Mouse (Mus musculus): ENCODE measurements around the gene Brpf3. TPM values are rescaled to one million over a fixed set of nuclear protein-coding genes. Genes with fewer than 3 reads are reported as not detected.

The Brpf3 gene
- polyA plus RNA-seq, 1 experiment from 2014 or later = 12.5 TPM

- TF ChIP-seq CTCF (IDR thresholded peaks at IDR 0.05; ENCODE audit: low read depth) = no peak
Observed at GRCm38 (mm10) chr17:28820189-28820588, 19.3 kb downstream of the Brpf3 start.

GRCm38 (mm10) chr17:28823004-28823745, 22.3 kb downstream of the Brpf3 start:
- Histone ChIP-seq H3K4me2 (no peak overlapping the region), H3K4me1 (ENCODE audit: insufficient read depth) (no peaks in the 10 kb centered on the region), H3K36me3 (ENCODE audit: insufficient read depth) (peaks cover 96% of the 10 kb centered on the region), H3K27me3 (ENCODE audit: insufficient read depth, low read length) (no peaks in the 10 kb centered on the region), H3K27ac (ENCODE audit: low read depth) (peak overlapping the region; percentile 33; the same call in 1 of the 2 replicates), H3K4me3 (ENCODE audit: low read depth, low read length) (no peak overlapping the region), H3K9me3 (ENCODE audit: low read depth, low read length) (no peaks in the 10 kb centered on the region), H3K9ac (no peak overlapping the region)
- TF ChIP-seq CTCF (IDR thresholded peaks at IDR 0.05; ENCODE audit: low read depth) = no peak
- no peak for DNase-seq
- WGBS = 85% methylated on average over 13 of the region's 13 CpGs
- ATAC-seq (ENCODE audit: insufficient read depth) = peak; percentile 65; the same call in 1 of the 2 replicates

More at GRCm38 (mm10) chr17:28820189-28820588, 19.3 kb downstream of the Brpf3 start:
- Histone ChIP-seq H3K27ac (ENCODE audit: low read depth) (no peak overlapping the region), H3K36me3 (ENCODE audit: insufficient read depth) (peaks cover 97% of the 10 kb centered on the region), H3K27me3 (ENCODE audit: insufficient read depth, low read length) (no peaks in the 10 kb centered on the region), H3K4me2 (no peak overlapping the region), H3K4me3 (ENCODE audit: low read depth, low read length) (no peak overlapping the region), H3K9ac (no peak overlapping the region), H3K4me1 (ENCODE audit: insufficient read depth) (no peaks in the 10 kb centered on the region), H3K9me3 (ENCODE audit: low read depth, low read length) (no peaks in the 10 kb centered on the region)
- 79% methylated on average over 2 of the region's 2 CpGs for WGBS
- ATAC-seq (ENCODE audit: insufficient read depth) (no peak), DNase-seq (no peak)

GRCm38 (mm10) chr17:28823749-28824148, 22.9 kb downstream of the Brpf3 start:
- no peaks in the 10 kb centered on the region for H3K4me1 ChIP-seq (ENCODE audit: insufficient read depth)

GRCm38 (mm10) chr17:28824896-28825295, 24.0 kb downstream of the Brpf3 start:
- Histone ChIP-seq H3K27ac (ENCODE audit: low read depth) (no peak overlapping the region), H3K4me1 (ENCODE audit: insufficient read depth) (no peaks in the 10 kb centered on the region), H3K4me2 (no peak overlapping the region), H3K9me3 (ENCODE audit: low read depth, low read length) (no peaks in the 10 kb centered on the region), H3K27me3 (ENCODE audit: insufficient read depth, low read length) (no peaks in the 10 kb centered on the region), H3K4me3 (ENCODE audit: low read depth, low read length) (no peak overlapping the region), H3K9ac (no peak overlapping the region), H3K36me3 (ENCODE audit: insufficient read depth) (peaks cover 98% of the 10 kb centered on the region)
- no peak for TF ChIP-seq CTCF (IDR thresholded peaks at IDR 0.05; ENCODE audit: low read depth)
- WGBS = 78% methylated on average over 6 of the region's 6 CpGs
- ATAC-seq (ENCODE audit: insufficient read depth) = no peak
- no peak for DNase-seq

More at GRCm38 (mm10) chr17:28823749-28824148, 22.9 kb downstream of the Brpf3 start:
- no peak overlapping the region for H3K4me2 ChIP-seq
- WGBS = 80% methylated on average over 11 of the region's 11 CpGs
- DNase-seq (no peak), ATAC-seq (ENCODE audit: insufficient read depth) (no peak)
- peaks cover 96% of the 10 kb centered on the region for H3K36me3 ChIP-seq (ENCODE audit: insufficient read depth)
- H3K9me3 ChIP-seq (ENCODE audit: low read depth, low read length) = no peaks in the 10 kb centered on the region
- H3K27me3 ChIP-seq (ENCODE audit: insufficient read depth, low read length) = no peaks in the 10 kb centered on the region
- H3K4me3 ChIP-seq (ENCODE audit: low read depth, low read length) = no peak overlapping the region
- peak overlapping the region; percentile 33; the same call in 1 of the 2 replicates for H3K27ac ChIP-seq (ENCODE audit: low read depth)
- no peak overlapping the region; the same call in 1 of the 2 replicates for H3K9ac ChIP-seq
- TF ChIP-seq CTCF (IDR thresholded peaks at IDR 0.05; ENCODE audit: low read depth) = no peak

- no peak overlapping the region; the same call in 1 of the 2 replicates for H3K4me2 ChIP-seq
- peaks cover 98% of the 10 kb centered on the region for H3K36me3 ChIP-seq (ENCODE audit: insufficient read depth)
- no peaks in the 10 kb centered on the region for H3K4me1 ChIP-seq (ENCODE audit: insufficient read depth)
- H3K27ac ChIP-seq (ENCODE audit: low read depth) = no peak overlapping the region
- ATAC-seq (ENCODE audit: insufficient read depth) = no peak
- no peak for DNase-seq
- no peaks in the 10 kb centered on the region for H3K9me3 ChIP-seq (ENCODE audit: low read depth, low read length)
- WGBS = 81% methylated on average over 6 of the region's 6 CpGs
- H3K9ac ChIP-seq = no peak overlapping the region
- H3K4me3 ChIP-seq (ENCODE audit: low read depth, low read length) = no peak overlapping the region
- no peak for TF ChIP-seq CTCF (IDR thresholded peaks at IDR 0.05; ENCODE audit: low read depth)
- no peaks in the 10 kb centered on the region for H3K27me3 ChIP-seq (ENCODE audit: insufficient read depth, low read length)
Observed at GRCm38 (mm10) chr17:28825359-28826041, 24.6 kb downstream of the Brpf3 start.

GRCm38 (mm10) chr17:28827665-28828231, 26.9 kb downstream of the Brpf3 start:
- H3K4me1 ChIP-seq (ENCODE audit: insufficient read depth) = no peaks in the 10 kb centered on the region
- no peak for DNase-seq
- H3K27ac ChIP-seq (ENCODE audit: low read depth) = no peak overlapping the region
- no peak overlapping the region for H3K9ac ChIP-seq
- no peak for TF ChIP-seq CTCF (IDR thresholded peaks at IDR 0.05; ENCODE audit: low read depth)
- H3K4me3 ChIP-seq (ENCODE audit: low read depth, low read length) = no peak overlapping the region
- no peak for ATAC-seq (ENCODE audit: insufficient read depth)
- no peaks in the 10 kb centered on the region for H3K9me3 ChIP-seq (ENCODE audit: low read depth, low read length)
- no peaks in the 10 kb centered on the region for H3K27me3 ChIP-seq (ENCODE audit: insufficient read depth, low read length)
- WGBS = 82% methylated on average over 8 of the region's 8 CpGs
- H3K4me2 ChIP-seq = no peak overlapping the region
- peaks cover 98% of the 10 kb centered on the region for H3K36me3 ChIP-seq (ENCODE audit: insufficient read depth)

GRCm38 (mm10) chr17:28829120-28829519, 28.2 kb downstream of the Brpf3 start:
- ATAC-seq (ENCODE audit: insufficient read depth) (no peak), DNase-seq (no peak)
- 69% methylated on average over 14 of the region's 14 CpGs for WGBS
- Histone ChIP-seq H3K27me3 (ENCODE audit: insufficient read depth, low read length) (no peaks in the 10 kb centered on the region), H3K9me3 (ENCODE audit: low read depth, low read length) (no peaks in the 10 kb centered on the region), H3K4me1 (ENCODE audit: insufficient read depth) (no peaks in the 10 kb centered on the region), H3K4me2 (no peak overlapping the region), H3K9ac (no peak overlapping the region), H3K27ac (ENCODE audit: low read depth) (peak overlapping the region; percentile 30; the same call in 1 of the 2 replicates), H3K36me3 (ENCODE audit: insufficient read depth) (peaks cover 97% of the 10 kb centered on the region), H3K4me3 (ENCODE audit: low read depth, low read length) (no peak overlapping the region)
- no peak for TF ChIP-seq CTCF (IDR thresholded peaks at IDR 0.05; ENCODE audit: low read depth)

Measured in lung, embryonic 14.5 days (tissue).